Mouse (Mus musculus): ENCODE results near the gene Tbxas1.

Gene Tbxas1

GRCm38 (mm10) chr6:38892017-38892416 is 16.8 kb downstream of the Tbxas1 start:
- no peak for DNase-seq (ENCODE audit: low read depth, low spot score)

- no peak for DNase-seq (ENCODE audit: low read depth, low spot score)
These were observed 18.4 kb downstream of the Tbxas1 start for GRCm38 (mm10) chr6:38893615-38894014.

GRCm38 (mm10) chr6:38900073-38900472 is 24.9 kb downstream of the Tbxas1 start:
- no peak for DNase-seq (ENCODE audit: low read depth, low spot score)

GRCm38 (mm10) chr6:38900479-38901126 is 25.4 kb downstream of the Tbxas1 start:
- DNase-seq (ENCODE audit: low read depth, low spot score), result no peak

GRCm38 (mm10) chr6:38901152-38901551 is 25.9 kb downstream of the Tbxas1 start:
- DNase-seq (ENCODE audit: low read depth, low spot score), result no peak

GRCm38 (mm10) chr6:38901636-38902035 is 26.4 kb downstream of the Tbxas1 start:
- DNase-seq (ENCODE audit: low read depth, low spot score), result no peak

- no peak for DNase-seq (ENCODE audit: low read depth, low spot score)
These were observed 27.7 kb downstream of the Tbxas1 start for GRCm38 (mm10) chr6:38902820-38903439.

- no peak for DNase-seq (ENCODE audit: low read depth, low spot score)
These were observed 30.8 kb downstream of the Tbxas1 start for GRCm38 (mm10) chr6:38906005-38906404.

GRCm38 (mm10) chr6:38908401-38908800 is 33.2 kb downstream of the Tbxas1 start:
- DNase-seq (ENCODE audit: low read depth, low spot score), result no peak

- peak; percentile 81 for DNase-seq (ENCODE audit: low read depth, low spot score)
These were observed 35.8 kb downstream of the Tbxas1 start for GRCm38 (mm10) chr6:38910828-38911559.

GRCm38 (mm10) chr6:38912121-38912660 is 37.0 kb downstream of the Tbxas1 start:
- no peak for DNase-seq (ENCODE audit: low read depth, low spot score)

- DNase-seq (ENCODE audit: low read depth, low spot score), result no peak
These were observed 37.6 kb downstream of the Tbxas1 start for GRCm38 (mm10) chr6:38912845-38913244.

GRCm38 (mm10) chr6:38913386-38914042 is 38.3 kb downstream of the Tbxas1 start:
- DNase-seq (ENCODE audit: low read depth, low spot score), result no peak

GRCm38 (mm10) chr6:38914181-38914580 is 39.0 kb downstream of the Tbxas1 start:
- no peak for DNase-seq (ENCODE audit: low read depth, low spot score)

- no peak for DNase-seq (ENCODE audit: low read depth, low spot score)
These were observed 40.6 kb downstream of the Tbxas1 start for GRCm38 (mm10) chr6:38915776-38916175.

- DNase-seq (ENCODE audit: low read depth, low spot score), result no peak
These were observed 41.4 kb downstream of the Tbxas1 start for GRCm38 (mm10) chr6:38916571-38916970.

- no peak for DNase-seq (ENCODE audit: low read depth, low spot score)
These were observed 42.2 kb downstream of the Tbxas1 start for GRCm38 (mm10) chr6:38917415-38917814.

GRCm38 (mm10) chr6:38918728-38919127 is 43.5 kb downstream of the Tbxas1 start:
- no peak for DNase-seq (ENCODE audit: low read depth, low spot score)

GRCm38 (mm10) chr6:38919135-38919740 is 44.0 kb downstream of the Tbxas1 start:
- DNase-seq (ENCODE audit: low read depth, low spot score), result no peak

- DNase-seq (ENCODE audit: low read depth, low spot score), result no peak
These were observed 44.9 kb downstream of the Tbxas1 start for GRCm38 (mm10) chr6:38920141-38920540.

GRCm38 (mm10) chr6:38921095-38921809 is 46.0 kb downstream of the Tbxas1 start:
- no peak for DNase-seq (ENCODE audit: low read depth, low spot score)
